Mouse (Mus musculus) erythroblast, embryonic 14.5 days (primary cell): Measurements from ENCODE around the gene Lrch4. TPM values are rescaled to one million over a fixed set of nuclear protein-coding genes. Genes with fewer than 3 reads are reported as not detected.

Experiments
- H3K27me3 ChIP-seq: 2 replicates; pipeline ENCODE4 v1.6.1; 2012; ENCODE audit warnings: inconsistent platforms; ENCODE audit not compliant: control insufficient read depth
- H3K36me3 ChIP-seq: 2 replicates; pipeline ENCODE4 v1.6.1; 2012; ENCODE audit warnings: mild to moderate bottlenecking, inconsistent platforms; ENCODE audit not compliant: control insufficient read depth
- H3K4me1 ChIP-seq: 2 replicates; pipeline ENCODE4 v1.6.1; 2012; ENCODE audit warnings: inconsistent platforms; ENCODE audit not compliant: control insufficient read depth
- H3K4me3 ChIP-seq: replicated peaks from 2 replicates; pipeline ENCODE3; 2012; ENCODE audit warnings: moderate library complexity, mild to moderate bottlenecking, inconsistent platforms
- H3K9me3 ChIP-seq: 2 replicates; pipeline ENCODE4 v1.6.1; 2012; ENCODE audit warnings: low read length, inconsistent platforms, mixed read lengths; ENCODE audit not compliant: control insufficient read depth
- GATA1 ChIP-seq: IDR thresholded peaks from 2 replicates; pipeline ENCODE4 v1.6.1; 2012; ENCODE audit warnings: low read length, inconsistent platforms, mixed read lengths
- TAL1 ChIP-seq: IDR thresholded peaks from 3 replicates; pipeline ENCODE4 v1.6.1; 2012; ENCODE audit warnings: low read length, inconsistent platforms, mixed read lengths
- polyA plus RNA-seq: library from polyadenylated mRNA; stranded (reverse); fragments of >175 nt; gene quantifications from 2 replicates; pipeline ENCODE4 v1.2.3, GENCODE M21; 2012

Lrch4 gene
- 6.3 and 7.1 TPM in 2 replicates for polyA plus RNA-seq

- H3K36me3 ChIP-seq, result peaks cover 32% of the 10 kb centered on the region
- peaks cover 56% of the 10 kb centered on the region for H3K4me1 ChIP-seq
- H3K9me3 ChIP-seq, result no peaks in the 10 kb centered on the region
- H3K27me3 ChIP-seq, result peaks cover 2% of the 10 kb centered on the region; the same call in 1 of the 2 replicates
- H3K4me3 ChIP-seq, result peak within 1 kb of the TSS; percentile 99
- TF ChIP-seq GATA1, result no peak
- TF ChIP-seq TAL1, result no peak
Measured at GRCm38 (mm10) chr5:137628498-137629305, at the start of gene Lrch4, which contains the start of the genes Fbxo24 and Gm20605. Gene Lrch4, plus strand, starts transcription at chr5:137629121. Gene Fbxo24, minus strand, starts transcription at chr5:137629002. Gene Gm20605, plus strand, starts transcription at chr5:137629175.

GRCm38 (mm10) chr5:137580246-137580645 is 48.7 kb upstream of the Lrch4 start:
- Histone ChIP-seq H3K4me3 (no peak overlapping the region), H3K27me3 (peaks cover 2% of the 10 kb centered on the region; the same call in 1 of the 2 replicates), H3K9me3 (no peaks in the 10 kb centered on the region), H3K36me3 (peaks cover 93% of the 10 kb centered on the region), H3K4me1 (peaks cover 26% of the 10 kb centered on the region)
- no peak for TF ChIP-seq GATA1

GRCm38 (mm10) chr5:137582702-137583101 is 46.2 kb upstream of the Lrch4 start:
- peaks cover 13% of the 10 kb centered on the region for H3K9me3 ChIP-seq
- peaks cover 2% of the 10 kb centered on the region; the same call in 1 of the 2 replicates for H3K27me3 ChIP-seq
- H3K4me3 ChIP-seq, result no peak overlapping the region
- peaks cover 26% of the 10 kb centered on the region for H3K4me1 ChIP-seq
- peaks cover 96% of the 10 kb centered on the region for H3K36me3 ChIP-seq
- TF ChIP-seq TAL1 (no peak), GATA1 (no peak)

- Histone ChIP-seq H3K27me3 (peaks cover 2% of the 10 kb centered on the region; the same call in 1 of the 2 replicates), H3K36me3 (peaks cover 90% of the 10 kb centered on the region), H3K4me3 (no peak overlapping the region), H3K4me1 (peaks cover 23% of the 10 kb centered on the region), H3K9me3 (peaks cover 14% of the 10 kb centered on the region)
- TF ChIP-seq TAL1 (no peak), GATA1 (no peak)
Measured at GRCm38 (mm10) chr5:137583670-137584169, 45.2 kb upstream of the Lrch4 start.

GRCm38 (mm10) chr5:137584976-137585375 is 43.9 kb upstream of the Lrch4 start:
- H3K36me3 ChIP-seq, result peaks cover 77% of the 10 kb centered on the region
- H3K4me3 ChIP-seq, result no peak overlapping the region
- peaks cover 2% of the 10 kb centered on the region; the same call in 1 of the 2 replicates for H3K27me3 ChIP-seq
- H3K9me3 ChIP-seq, result peaks cover 14% of the 10 kb centered on the region
- H3K4me1 ChIP-seq, result peaks cover 11% of the 10 kb centered on the region
- TF ChIP-seq TAL1 (no peak), GATA1 (no peak)

- 0 out of 2 replicates have a peak, but pooled peaks cover 2% of the 10 kb centered on the region for H3K4me1 ChIP-seq
- no peaks in the 10 kb centered on the region for H3K27me3 ChIP-seq
- H3K36me3 ChIP-seq, result peaks cover 26% of the 10 kb centered on the region
- H3K9me3 ChIP-seq, result peaks cover 14% of the 10 kb centered on the region
- H3K4me3 ChIP-seq, result no peak overlapping the region
- no peak for TF ChIP-seq TAL1
- no peak for TF ChIP-seq GATA1
Measured at GRCm38 (mm10) chr5:137590507-137590906, 38.4 kb upstream of the Lrch4 start.

- Histone ChIP-seq H3K9me3 (peaks cover 3% of the 10 kb centered on the region; the same call in 1 of the 2 replicates), H3K36me3 (peaks cover 24% of the 10 kb centered on the region), H3K4me3 (no peak overlapping the region), H3K27me3 (no peaks in the 10 kb centered on the region), H3K4me1 (peaks cover 44% of the 10 kb centered on the region)
- TF ChIP-seq TAL1, result no peak
- no peak for TF ChIP-seq GATA1
Measured at GRCm38 (mm10) chr5:137595921-137596320, 33.0 kb upstream of the Lrch4 start.

- peaks cover 47% of the 10 kb centered on the region for H3K4me1 ChIP-seq
- peaks cover 3% of the 10 kb centered on the region; the same call in 1 of the 2 replicates for H3K9me3 ChIP-seq
- H3K4me3 ChIP-seq, result peak overlapping the region; percentile 19
- peaks cover 24% of the 10 kb centered on the region for H3K36me3 ChIP-seq
- TF ChIP-seq TAL1 (no peak), GATA1 (no peak)
- no peaks in the 10 kb centered on the region for H3K27me3 ChIP-seq
Measured at GRCm38 (mm10) chr5:137596601-137597261, 32.2 kb upstream of the Lrch4 start.

- no peak for TF ChIP-seq TAL1
- no peak for TF ChIP-seq GATA1
- no peak overlapping the region for H3K4me3 ChIP-seq
- peaks cover 54% of the 10 kb centered on the region for H3K4me1 ChIP-seq
Measured at GRCm38 (mm10) chr5:137597625-137598024, 31.3 kb upstream of the Lrch4 start.

More at GRCm38 (mm10) chr5:137597625-137598024, 31.3 kb upstream of the Lrch4 start:
- peaks cover 24% of the 10 kb centered on the region for H3K36me3 ChIP-seq
- H3K9me3 ChIP-seq, result peaks cover 3% of the 10 kb centered on the region; the same call in 1 of the 2 replicates
- H3K27me3 ChIP-seq, result no peaks in the 10 kb centered on the region
